Mouse (Mus musculus) limb, embryonic 10.5 days (tissue): Measurements from ENCODE around the gene Spryd4. TPM values are rescaled to one million over a fixed set of nuclear protein-coding genes. Genes with fewer than 3 reads are reported as not detected.
"Not testable (repeated sequence)": the region's sequence is repeated elsewhere in the genome, so short reads cannot be mapped to it uniquely, and the experiment has no call there.

Experiments used
- DNase-seq: peaks from one replicate; pipeline ENCODE4 v3.0.0-alpha.2; 2017; ENCODE audit warnings: low spot score
- H3K27ac ChIP-seq: fragments of 300-500 bp; sonication (generic); 2 replicates; pipeline ENCODE4 v1.5.1; 2016; ENCODE audit warnings: mild to moderate bottlenecking
- H3K27me3 ChIP-seq: fragments of 300-500 bp; sonication (generic); 2 replicates; pipeline ENCODE4 v1.6.1; 2016; ENCODE audit warnings: low read depth, mild to moderate bottlenecking; ENCODE audit not compliant: poor library complexity, severe bottlenecking
- H3K36me3 ChIP-seq: fragments of 300-500 bp; sonication (generic); 2 replicates; pipeline ENCODE4 v1.6.1; 2016; ENCODE audit warnings: mild to moderate bottlenecking, moderate library complexity
- H3K4me1 ChIP-seq: fragments of 300-500 bp; sonication (generic); 2 replicates; pipeline ENCODE4 v1.6.1; 2016
- H3K4me3 ChIP-seq: fragments of 300-500 bp; sonication (generic); 2 replicates; pipeline ENCODE4 v1.5.1; 2016; ENCODE audit warnings: mild to moderate bottlenecking, moderate library complexity
- H3K9me3 ChIP-seq: fragments of 300-500 bp; sonication (generic); replicated peaks from 2 replicates; pipeline ENCODE4 v1.6.1; 2016; ENCODE audit warnings: mild to moderate bottlenecking
- whole genome bisulfite sequencing: fragments of 180-500 bp; shearing (Covaris S2); methylation state at CpG from one replicate; pipeline ENCODE4 v1.1.7; 2016; 5-methylcytosine and 5-hydroxymethylcytosine counted together
- polyA plus RNA-seq: library from polyadenylated mRNA; unstranded; fragments of >200 nt; fragmentation: Nextera tagmentation; extraction: Ambion mirVana; gene quantifications from 2 replicates; pipeline ENCODE4 v1.2.1, GENCODE M21; 2016

Spryd4 gene
- polyA plus RNA-seq, 1 experiment from 2014 or later = 33.3 TPM

GRCm38 (mm10) chr10:128193113-128193512 is 18.5 kb downstream of the Spryd4 start:
- no peak overlapping the region for H3K4me3 ChIP-seq
- WGBS = 94% methylated on average over 6 of the region's 6 CpGs
- DNase-seq = no peak
- H3K9me3 ChIP-seq = no peaks in the 10 kb centered on the region
- H3K4me1 ChIP-seq = peaks cover 23% of the 10 kb centered on the region
- no peaks in the 10 kb centered on the region for H3K36me3 ChIP-seq
- H3K27me3 ChIP-seq = peaks cover 32% of the 10 kb centered on the region
- no peak overlapping the region for H3K27ac ChIP-seq

GRCm38 (mm10) chr10:128192030-128192766 is 19.4 kb downstream of the Spryd4 start:
- not testable (repeated sequence) for DNase-seq, H3K36me3 ChIP-seq, H3K4me3 ChIP-seq, H3K27ac ChIP-seq, H3K9me3 ChIP-seq
- Histone ChIP-seq H3K27me3 (peaks cover 32% of the 10 kb centered on the region), H3K4me1 (peaks cover 23% of the 10 kb centered on the region)
- WGBS = 91% methylated on average over 3 of the region's 3 CpGs

- WGBS = 84% methylated on average over 2 of the region's 2 CpGs
- Histone ChIP-seq H3K36me3 (no peaks in the 10 kb centered on the region), H3K9me3 (no peaks in the 10 kb centered on the region), H3K27me3 (peaks cover 25% of the 10 kb centered on the region), H3K27ac (no peak overlapping the region), H3K4me3 (no peak overlapping the region), H3K4me1 (peaks cover 23% of the 10 kb centered on the region)
- no peak for DNase-seq
Observed at GRCm38 (mm10) chr10:128191472-128191871, 20.1 kb downstream of the Spryd4 start.

- Histone ChIP-seq H3K4me3 (no peak overlapping the region), H3K9me3 (no peaks in the 10 kb centered on the region), H3K27ac (no peak overlapping the region), H3K27me3 (peaks cover 2% of the 10 kb centered on the region), H3K4me1 (0 out of 2 replicates have a peak, but pooled peaks cover 2% of the 10 kb centered on the region), H3K36me3 (no peaks in the 10 kb centered on the region)
- DNase-seq = peak; percentile 76
- 46% methylated on average over 2 of the region's 2 CpGs for WGBS
Observed at GRCm38 (mm10) chr10:128188242-128188877, 23.2 kb downstream of the Spryd4 start.

- H3K36me3 ChIP-seq = no peaks in the 10 kb centered on the region
- DNase-seq = no peak
- H3K9me3 ChIP-seq = no peaks in the 10 kb centered on the region
- H3K4me1 ChIP-seq = 0 out of 2 replicates have a peak, but pooled peaks cover 2% of the 10 kb centered on the region
- no peak overlapping the region for H3K4me3 ChIP-seq
- H3K27me3 ChIP-seq = no peaks in the 10 kb centered on the region
- WGBS = 61% methylated on average over 5 of the region's 5 CpGs
- no peak overlapping the region for H3K27ac ChIP-seq
Observed at GRCm38 (mm10) chr10:128187181-128187605, 24.4 kb downstream of the Spryd4 start.

- Histone ChIP-seq H3K4me1 (0 out of 2 replicates have a peak, but pooled peaks cover 2% of the 10 kb centered on the region), H3K36me3 (no peaks in the 10 kb centered on the region), H3K27ac (no peak overlapping the region), H3K4me3 (no peak overlapping the region), H3K27me3 (no peaks in the 10 kb centered on the region), H3K9me3 (no peaks in the 10 kb centered on the region)
- 63% methylated on average over 2 of the region's 2 CpGs for WGBS
- DNase-seq = peak; percentile 94
Observed at GRCm38 (mm10) chr10:128185959-128186358, 25.6 kb downstream of the Spryd4 start.

- no peak for DNase-seq
- H3K4me1 ChIP-seq = peaks cover 3% of the 10 kb centered on the region
- H3K4me3 ChIP-seq = no peak overlapping the region
- 83% methylated on average over 6 of the region's 6 CpGs for WGBS
- no peak overlapping the region for H3K27ac ChIP-seq
- no peaks in the 10 kb centered on the region for H3K36me3 ChIP-seq
- H3K9me3 ChIP-seq = no peaks in the 10 kb centered on the region
- H3K27me3 ChIP-seq = no peaks in the 10 kb centered on the region
Observed at GRCm38 (mm10) chr10:128185277-128185940, 26.2 kb downstream of the Spryd4 start.

GRCm38 (mm10) chr10:128184296-128184695 is 27.3 kb downstream of the Spryd4 start:
- Histone ChIP-seq H3K9me3 (no peaks in the 10 kb centered on the region), H3K4me1 (peaks cover 14% of the 10 kb centered on the region), H3K27ac (no peak overlapping the region), H3K4me3 (no peak overlapping the region), H3K36me3 (no peaks in the 10 kb centered on the region), H3K27me3 (no peaks in the 10 kb centered on the region)
- WGBS = 94% methylated on average over 2 of the region's 2 CpGs
- no peak for DNase-seq

GRCm38 (mm10) chr10:128179989-128180388 is 31.6 kb downstream of the Spryd4 start, which contains the start of gene Rbms2:
Gene Rbms2, minus strand, starts transcription at chr10:128180297.
- H3K9me3 ChIP-seq = no peaks in the 10 kb centered on the region
- no peaks in the 10 kb centered on the region for H3K27me3 ChIP-seq
- WGBS = 3% methylated on average over 6 of the region's 6 CpGs
- peak within 1 kb of the TSS; percentile 40 for H3K4me3 ChIP-seq
- peak within 1 kb of the TSS; percentile 86 for H3K27ac ChIP-seq
- peak; percentile 44 for DNase-seq
- H3K4me1 ChIP-seq = peaks cover 25% of the 10 kb centered on the region
- H3K36me3 ChIP-seq = no peaks in the 10 kb centered on the region

GRCm38 (mm10) chr10:128177316-128177715 is 34.3 kb downstream of the Spryd4 start:
- H3K27ac ChIP-seq = no peak overlapping the region
- 84% methylated on average over 4 of the region's 4 CpGs for WGBS
- H3K4me3 ChIP-seq = no peak overlapping the region
- no peaks in the 10 kb centered on the region for H3K27me3 ChIP-seq
- no peak for DNase-seq
- H3K9me3 ChIP-seq = no peaks in the 10 kb centered on the region
- H3K36me3 ChIP-seq = 0 out of 2 replicates have a peak, but pooled peaks cover under 1% of the 10 kb centered on the region
- peaks cover 35% of the 10 kb centered on the region for H3K4me1 ChIP-seq

GRCm38 (mm10) chr10:128175996-128176755 is 35.4 kb downstream of the Spryd4 start:
- WGBS = under 1% methylated on average over 17 of the region's 17 CpGs
- H3K27me3 ChIP-seq = no peaks in the 10 kb centered on the region

GRCm38 (mm10) chr10:128175302-128175701 is 36.3 kb downstream of the Spryd4 start:
- Histone ChIP-seq H3K4me3 (peak overlapping the region; percentile 65), H3K27ac (peak overlapping the region; percentile 88), H3K9me3 (no peaks in the 10 kb centered on the region), H3K36me3 (0 out of 2 replicates have a peak, but pooled peaks cover 3% of the 10 kb centered on the region), H3K4me1 (peaks cover 33% of the 10 kb centered on the region), H3K27me3 (no peaks in the 10 kb centered on the region)
- DNase-seq = no peak
- 37% methylated on average over 3 of the region's 3 CpGs for WGBS

More at GRCm38 (mm10) chr10:128175996-128176755, 35.4 kb downstream of the Spryd4 start:
- peaks cover 35% of the 10 kb centered on the region for H3K4me1 ChIP-seq
- DNase-seq = peak; percentile 86
- peak overlapping the region; percentile 65 for H3K4me3 ChIP-seq
- 0 out of 2 replicates have a peak, but pooled peaks cover 3% of the 10 kb centered on the region for H3K36me3 ChIP-seq
- peak overlapping the region; percentile 88 for H3K27ac ChIP-seq
- H3K9me3 ChIP-seq = no peaks in the 10 kb centered on the region
